Comparison of ENCODE assay signal across 9 mouse cellular contexts in the genomic region with DNA sequence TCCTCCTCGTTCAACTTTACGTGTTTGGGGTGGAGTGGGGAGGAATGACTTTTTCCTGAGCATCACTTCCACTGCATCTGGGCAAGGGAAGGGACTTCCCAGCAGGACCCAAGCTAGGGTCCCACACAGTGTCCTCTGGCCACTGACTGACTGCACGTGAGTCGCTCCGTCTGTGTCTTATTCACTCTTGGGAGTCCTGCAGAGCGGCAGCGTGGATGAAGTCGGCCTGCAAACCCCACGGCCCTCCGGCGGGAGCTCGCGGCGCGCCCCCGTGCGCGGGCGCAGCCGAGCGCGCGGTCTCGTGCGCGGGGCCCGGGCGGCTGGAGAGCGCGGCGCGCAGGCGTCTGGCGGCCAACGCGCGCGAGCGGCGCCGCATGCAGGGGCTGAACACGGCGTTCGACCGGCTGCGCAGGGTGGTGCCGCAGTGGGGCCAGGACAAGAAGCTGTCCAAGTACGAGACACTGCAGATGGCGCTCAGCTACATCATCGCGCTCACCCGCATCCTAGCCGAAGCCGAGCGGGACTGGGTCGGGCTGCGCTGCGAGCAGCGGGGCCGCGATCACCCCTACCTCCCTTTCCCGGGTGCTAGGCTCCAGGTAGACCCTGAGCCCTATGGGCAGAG. TPM values are rescaled to one million over a fixed set of nuclear protein-coding genes. Genes with fewer than 3 reads are reported as not detected.
DNase-seq lines count a peak whose midpoint lies in the region; ATAC-seq and TF ChIP-seq lines count a peak whose summit lies in the region.
"Had no signal": no experiment of that assay in that cellular context is flagged by ENCODE, and none has a peak within 500 bp of the region (broad histone marks: within the 10 kb centered on the region; RNA-seq: fewer than 3 reads in every experiment).

No protein-coding gene starts in this region.

- peaks cover 4% of the 10 kb centered on the region; the same call in 1 of the 2 replicates for H3K4me1 ChIP-seq in cerebellum, adult 2 months (ENCODE audit: control insufficient read depth, insufficient read depth, low read length)
- H3K4me1 ChIP-seq in forebrain, postnatal 0 days (ENCODE audit: insufficient read depth) = no peaks in the 10 kb centered on the region
- peaks cover 14% of the 10 kb centered on the region; the same call in 1 of the 2 replicates for H3K4me1 ChIP-seq in hindbrain, embryonic 15.5 days (replicated peaks)
- H3K4me1 ChIP-seq in midbrain, embryonic 15.5 days = peaks cover 16% of the 10 kb centered on the region
- 0 out of 2 replicates have a peak, but pooled peaks cover 2% of the 10 kb centered on the region for H3K4me1 ChIP-seq in stomach, postnatal 0 days (replicated peaks; ENCODE audit: control insufficient read depth, insufficient read depth)

- intact Hi-C loops in left cerebral cortex, postnatal 25 days (cut with DNase I) = no loop called here

- peak overlapping the region; percentile 74 for H3K9ac ChIP-seq in forebrain, postnatal 0 days
- H3K9ac ChIP-seq in hindbrain, embryonic 15.5 days = peak overlapping the region; percentile 63
- H3K9ac ChIP-seq in midbrain, embryonic 15.5 days = peak overlapping the region; percentile 78
- peak overlapping the region; percentile 58 for H3K9ac ChIP-seq in stomach, postnatal 0 days (ENCODE audit: low read length)

- H3K4me2 ChIP-seq in forebrain, postnatal 0 days (ENCODE audit: low read depth) = peak overlapping the region; percentile 94
- H3K4me2 ChIP-seq in hindbrain, embryonic 15.5 days = peak overlapping the region; percentile 85
- H3K4me2 ChIP-seq in midbrain, embryonic 15.5 days = peak overlapping the region; percentile 91
- H3K4me2 ChIP-seq in stomach, postnatal 0 days (replicated peaks; ENCODE audit: low read depth) = peak overlapping the region; percentile 90

- peak overlapping the region; percentile 100 for H3K27ac ChIP-seq in cerebellum, adult 2 months (ENCODE audit: insufficient read depth, low read length)
- no peak overlapping the region for H3K27ac ChIP-seq in forebrain, postnatal 0 days (ENCODE audit: low read depth, low read length)
- H3K27ac ChIP-seq in hindbrain, embryonic 15.5 days (replicated peaks) = peak overlapping the region; percentile 67
- H3K27ac ChIP-seq in midbrain, embryonic 15.5 days = peak overlapping the region; percentile 69
- no peak overlapping the region for H3K27ac ChIP-seq in stomach, postnatal 0 days (replicated peaks)

- no peaks in the 10 kb centered on the region for H3K9me3 ChIP-seq in forebrain, postnatal 0 days (ENCODE audit: low read length)
- no peaks in the 10 kb centered on the region for H3K9me3 ChIP-seq in hindbrain, embryonic 15.5 days
- H3K9me3 ChIP-seq in midbrain, embryonic 15.5 days = no peaks in the 10 kb centered on the region
- H3K9me3 ChIP-seq in stomach, postnatal 0 days (ENCODE audit: control insufficient read depth, low read length) = no peaks in the 10 kb centered on the region

- H3K4me3 ChIP-seq in cerebellum, adult 2 months (replicated peaks; ENCODE audit: insufficient read depth, low read depth, low read length) = peak overlapping the region; percentile 85
- H3K4me3 ChIP-seq in forebrain, postnatal 0 days (ENCODE audit: low read depth, low read length) = peak overlapping the region; percentile 63
- H3K4me3 ChIP-seq in hindbrain, embryonic 15.5 days = peak overlapping the region; percentile 58
- H3K4me3 ChIP-seq in midbrain, embryonic 15.5 days = peak overlapping the region; percentile 71
- peak overlapping the region; percentile 51 for H3K4me3 ChIP-seq in stomach, postnatal 0 days (ENCODE audit: low read depth, low read length)

- under 1% methylated on average over 62 of the region's 62 CpGs for WGBS in cerebellum, adult 2 months
- 6% methylated on average over 62 of the region's 62 CpGs for WGBS in forebrain, postnatal 0 days
- WGBS in hindbrain, embryonic 15.5 days = under 1% methylated on average over 52 of the region's 62 CpGs
- 0% methylated on average over 49 of the region's 62 CpGs for WGBS in midbrain, embryonic 15.5 days
- WGBS in stomach, postnatal 0 days = under 1% methylated on average over 45 of the region's 62 CpGs

- no peaks in the 10 kb centered on the region for H3K36me3 ChIP-seq in forebrain, postnatal 0 days (ENCODE audit: insufficient read depth)
- H3K36me3 ChIP-seq in hindbrain, embryonic 15.5 days = no peaks in the 10 kb centered on the region
- no peaks in the 10 kb centered on the region for H3K36me3 ChIP-seq in midbrain, embryonic 15.5 days (replicated peaks)
- H3K36me3 ChIP-seq in stomach, postnatal 0 days (ENCODE audit: control insufficient read depth, insufficient read depth, low read length) = no peaks in the 10 kb centered on the region

- peak; percentile 94 for ATAC-seq in forebrain, postnatal 0 days
- ATAC-seq in hindbrain, embryonic 15.5 days (ENCODE audit: low FRiP score, low read depth) = peak; percentile 96
- peak; percentile 94 for ATAC-seq in midbrain, embryonic 15.5 days (replicated peaks)
- ATAC-seq in stomach, postnatal 0 days (ENCODE audit: low FRiP score, low TSS enrichment) = peak; percentile 73

- peak; percentile 90 for DNase-seq in heart, adult 11 months
- DNase-seq in heart, adult 9 months (ENCODE audit: low spot score in 2 of 2) = no peak
- DNase-seq in cerebellum, adult 2 months = peak; percentile 92 to 94
- DNase-seq in forebrain, postnatal 0 days = peak; percentile 80
- peak; percentile 75 to 81 for DNase-seq in left cerebral cortex, postnatal 25 days (ENCODE audit: low spot score in 2 of 2)
- DNase-seq in stomach, postnatal 0 days (ENCODE audit: low spot score) = peak; percentile 56

- H3K27me3 ChIP-seq in cerebellum, adult 2 months (ENCODE audit: control insufficient read depth, insufficient read depth, low read length) = no peaks in the 10 kb centered on the region
- no peaks in the 10 kb centered on the region for H3K27me3 ChIP-seq in forebrain, postnatal 0 days (ENCODE audit: insufficient read depth, low read length)
- H3K27me3 ChIP-seq in hindbrain, embryonic 15.5 days = peaks cover 9% of the 10 kb centered on the region
- H3K27me3 ChIP-seq in midbrain, embryonic 15.5 days (replicated peaks) = 0 out of 2 replicates have a peak, but pooled peaks cover 9% of the 10 kb centered on the region
- no peaks in the 10 kb centered on the region for H3K27me3 ChIP-seq in stomach, postnatal 0 days (ENCODE audit: control insufficient read depth, insufficient read depth, low read length)

- TF ChIP-seq POLR2A in cerebellum, adult 2 months (IDR thresholded peaks at IDR 0.05; ENCODE audit: borderline replicate concordance, insufficient read depth, low read length) = peak; percentile 87

- no peak for TF ChIP-seq EP300 in stomach, postnatal 0 days (optimal IDR thresholded peaks at IDR 0.05)

- no peak for TF ChIP-seq CTCF in cerebellum, adult 2 months (IDR thresholded peaks at IDR 0.05; ENCODE audit: borderline replicate concordance, insufficient read depth, low read depth, low read length)
- TF ChIP-seq CTCF in forebrain, postnatal 0 days (IDR thresholded peaks at IDR 0.05; ENCODE audit: low read depth) = no peak
- TF ChIP-seq CTCF in stomach, postnatal 0 days (IDR thresholded peaks at IDR 0.05; ENCODE audit: low read depth) = 0 out of 2 replicates have a peak, but pooled peaks have one; percentile 14

RNA-seq across cellular contexts. Expression of a gene that starts 0.6 kb away (rescaled TPM):
- polyA plus RNA-seq in cerebellum, adult 2 months (2012; rRNA removed) = 18.5 and 22.6 TPM in 2 replicates
- total RNA-seq in forebrain, postnatal 0 days (2014; rRNA removed) = 0.15 and 0.71 TPM in 2 replicates
- 3.3 and 4.8 TPM in 2 replicates for polyA plus RNA-seq in forebrain, postnatal 0 days (2015; fragmentation: Nextera tagmentation; extraction: Ambion mirVana)
- 8.5 and 15.0 TPM in 2 replicates for polyA plus RNA-seq in hindbrain, embryonic 15.5 days (2015; fragmentation: Nextera tagmentation; extraction: Ambion mirVana)
- 1 to 10 TPM; 2.9 to 4.1 TPM for total RNA-seq in left cerebral cortex, postnatal 25 days (2021)
- polyA plus RNA-seq in midbrain, embryonic 15.5 days (2015; fragmentation: Nextera tagmentation; extraction: Ambion mirVana) = 2.2 and 2.6 TPM in 2 replicates
- polyA plus RNA-seq in stomach, postnatal 0 days (2015; fragmentation: Nextera tagmentation; extraction: Ambion mirVana) = 0.18 TPM in 1 of 2 replicates, not detected in the other
- polyA plus RNA-seq: C2C12 had no signal

RNA-seq across cellular contexts. Expression of a gene that starts 40.1 kb away (rescaled TPM):
- polyA plus RNA-seq in cerebellum, adult 2 months (2012; rRNA removed) = 0.32 and 0.47 TPM in 2 replicates
- not detected in 2 replicates for total RNA-seq in forebrain, postnatal 0 days (2014; rRNA removed)
- polyA plus RNA-seq in forebrain, postnatal 0 days (2015; fragmentation: Nextera tagmentation; extraction: Ambion mirVana) = 0.27 and 0.59 TPM in 2 replicates
- polyA plus RNA-seq in hindbrain, embryonic 15.5 days (2015; fragmentation: Nextera tagmentation; extraction: Ambion mirVana) = 0.91 and 1.2 TPM in 2 replicates
- under 1 TPM; 0.46 to 0.78 TPM for total RNA-seq in left cerebral cortex, postnatal 25 days (2021)
- polyA plus RNA-seq in midbrain, embryonic 15.5 days (2015; fragmentation: Nextera tagmentation; extraction: Ambion mirVana) = 0.98 and 1.3 TPM in 2 replicates
- polyA plus RNA-seq in stomach, postnatal 0 days (2015; fragmentation: Nextera tagmentation; extraction: Ambion mirVana) = 1.2 TPM in 2 replicates

Comparison
In these comparisons a context has a peak if more than half of its experiments do, and no peak if none do; other contexts are left out.
1. DNase-seq: peak in heart, adult 11 months (single experiment), cerebellum, adult 2 months (2 of 2), forebrain, postnatal 0 days (single experiment), left cerebral cortex, postnatal 25 days (2 of 2) and stomach, postnatal 0 days (single experiment); none in heart, adult 9 months (0 of 2).
2. H3K27ac ChIP-seq: peak in cerebellum, adult 2 months (single experiment), hindbrain, embryonic 15.5 days (single experiment) and midbrain, embryonic 15.5 days (single experiment); none in forebrain, postnatal 0 days (single experiment) and stomach, postnatal 0 days (single experiment).
3. Peak in every context shown above with its lines, with median percentiles within 50 percentile points of each other: H3K4me3 ChIP-seq, ATAC-seq, H3K4me2 ChIP-seq and H3K9ac ChIP-seq.